Mouse (Mus musculus) heart, adult 8-10 months (tissue): ENCODE measurements around the gene Olfr1286. TPM values are rescaled to one million over a fixed set of nuclear protein-coding genes. Genes with fewer than 3 reads are reported as not detected.

ENCODE experiments used
- DNase-seq: peaks from one replicate; pipeline ENCODE4 v3.0.0; 2022; ENCODE audit warnings: low spot score
- total RNA-seq, 4 experiments: library from RNA; stranded (reverse); gene quantifications; 2 replicates each; pipeline ENCODE4 v1.2.4; 2022

Olfr1286 gene
- not detected for total RNA-seq

DNA sequence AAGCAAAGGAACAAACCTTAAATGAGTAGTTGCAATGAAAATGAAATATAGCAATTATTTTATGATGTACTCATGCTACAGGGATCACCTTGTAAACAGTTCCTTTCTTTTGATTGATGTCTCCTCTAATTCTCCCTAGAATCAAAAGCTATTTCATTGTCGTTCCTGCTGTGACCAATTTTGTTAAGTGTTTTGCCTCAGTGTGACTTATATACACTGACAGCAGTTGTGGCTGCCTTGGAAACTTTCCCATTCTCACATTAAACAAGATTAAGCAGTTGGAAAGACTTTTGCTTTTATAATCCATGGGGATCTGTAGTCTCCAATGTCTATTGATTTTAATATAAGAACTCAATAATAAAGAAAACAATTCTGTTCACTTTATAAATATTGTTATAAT, at the start of gene Olfr1286:
Olfr1286 (minus strand) TSS at position 185 of the 400 bp plus-strand sequence.
- no peak for DNase-seq

- no peak for DNase-seq
Measured at GRCm38 (mm10) chr2:111448842-111449241, 25.9 kb upstream of the Olfr1286 start, which contains the start of gene Olfr1287. Gene Olfr1287 (plus strand): TSS chr2:111449142.

DNA sequence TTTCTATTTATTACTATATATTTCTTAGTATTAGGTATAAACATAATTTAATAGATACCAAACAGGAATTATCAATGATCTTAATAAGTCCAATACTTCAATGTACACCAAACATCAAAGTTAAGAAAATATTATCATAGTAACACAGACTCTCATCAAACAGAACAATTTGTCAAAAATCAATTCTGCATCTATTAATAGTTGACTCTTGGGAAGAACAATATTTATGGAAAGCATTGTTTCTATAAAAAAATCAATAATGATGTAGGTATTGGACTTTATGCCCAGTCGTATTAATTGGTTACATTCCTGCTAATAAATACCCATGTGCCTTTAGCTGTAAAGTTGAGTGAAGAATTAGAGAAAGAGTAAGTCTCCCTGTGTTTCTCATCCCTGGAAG, 47.7 kb downstream of the Olfr1286 start, which contains the start of gene Olfr1284:
Olfr1284 (plus strand) TSS at position 301 of the 400 bp plus-strand sequence.
- no peak for DNase-seq

Other genes with a start within 250 kb of the Olfr1286 start
- not detected for gene 4930430A15Rik, start 193.5 kb downstream of the Olfr1286 start, total RNA-seq
- gene Olfr1275, start 187.8 kb downstream of the Olfr1286 start, total RNA-seq = not detected
- not detected for gene Olfr1276, start 168.6 kb downstream of the Olfr1286 start, total RNA-seq
- not detected for gene Olfr1277, start 149.0 kb downstream of the Olfr1286 start, total RNA-seq
- not detected for gene Olfr1278, start 133.0 kb downstream of the Olfr1286 start, total RNA-seq
- gene Olfr1279, start 122.5 kb downstream of the Olfr1286 start, total RNA-seq = not detected
- not detected for gene Olfr1280, start 109.1 kb downstream of the Olfr1286 start, total RNA-seq
- gene Olfr1281, start 96.6 kb downstream of the Olfr1286 start, total RNA-seq = not detected
- gene Olfr1282, start 87.0 kb downstream of the Olfr1286 start, total RNA-seq = not detected
- gene Olfr1283, start 56.3 kb downstream of the Olfr1286 start, total RNA-seq = not detected
- not detected for gene Olfr1284, start 47.6 kb downstream of the Olfr1286 start, total RNA-seq
- not detected for gene Olfr1287, start 26.0 kb upstream of the Olfr1286 start, total RNA-seq
- gene Olfr1288, start 51.0 kb upstream of the Olfr1286 start, total RNA-seq = not detected
- gene Olfr1289, start 57.7 kb upstream of the Olfr1286 start, total RNA-seq = not detected
- gene Olfr1290, start 70.7 kb upstream of the Olfr1286 start, total RNA-seq = not detected
- not detected for gene Olfr1291-ps1, start 74.1 kb upstream of the Olfr1286 start, total RNA-seq
- gene Olfr1293-ps, start 102.1 kb upstream of the Olfr1286 start, total RNA-seq = not detected
- not detected for gene Olfr1294, start 117.2 kb upstream of the Olfr1286 start, total RNA-seq
- gene Olfr1295, start 146.6 kb upstream of the Olfr1286 start, total RNA-seq = not detected
- gene Olfr1297, start 203.4 kb upstream of the Olfr1286 start, total RNA-seq = not detected
- not detected for gene Olfr1298, start 226.1 kb upstream of the Olfr1286 start, total RNA-seq
- not detected for gene Olfr1299, start 238.3 kb upstream of the Olfr1286 start, total RNA-seq